Mouse (Mus musculus) embryo, embryonic 10 days (tissue): ENCODE results near the gene Sec16b.
A peak's percentile ranks its signal among the peaks of the same experiment; 100 is the strongest.

Source experiments
- DNase-seq: peaks from one replicate; pipeline ENCODE4 v3.0.0-alpha.2; 2015; ENCODE audit warnings: low spot score

The Sec16b gene

DNA sequence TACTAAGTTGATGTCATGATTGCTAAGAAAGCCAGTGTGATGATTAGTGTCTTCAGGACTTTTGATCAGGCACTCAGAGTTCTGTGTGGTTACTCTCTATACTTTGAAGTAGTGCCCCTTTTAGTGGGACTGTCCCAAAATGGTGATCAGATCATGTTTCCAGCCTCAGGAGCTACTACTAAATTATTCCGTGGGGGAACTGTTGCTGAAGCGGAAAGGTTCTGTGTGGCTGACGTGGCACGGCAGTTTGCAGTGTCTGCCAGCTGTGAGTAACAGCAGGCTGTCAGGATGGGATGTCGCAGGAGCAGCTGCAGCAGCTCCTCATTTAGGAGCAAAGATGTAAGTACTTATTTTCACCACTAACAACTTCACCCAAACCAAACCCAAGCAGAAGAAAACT lies at the start of gene Sec16b:
Sec16b (plus strand) TSS at position 207 of the 400 bp plus-strand sequence.
- peak; percentile 57 for DNase-seq

DNA sequence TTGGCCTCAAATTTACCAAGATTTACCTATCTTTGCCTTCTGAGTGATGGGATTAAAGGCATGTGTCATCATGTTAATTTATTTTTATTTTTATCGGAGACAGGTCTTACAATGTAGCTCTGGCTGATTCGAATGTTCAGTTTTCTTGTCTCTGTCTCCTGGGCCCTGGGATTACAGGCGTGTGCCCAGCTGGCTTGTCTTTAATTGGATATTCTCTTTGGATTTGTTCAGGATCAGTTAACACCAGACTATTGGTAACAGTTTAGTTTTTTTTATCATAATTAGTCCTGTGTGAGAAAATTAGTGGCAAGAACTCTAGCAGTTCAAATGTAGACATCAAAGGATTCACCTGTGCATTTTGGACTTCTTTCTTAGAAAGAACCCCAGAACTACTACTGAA lies 48.7 kb upstream of the Sec16b start:
- DNase-seq, result no peak

DNA sequence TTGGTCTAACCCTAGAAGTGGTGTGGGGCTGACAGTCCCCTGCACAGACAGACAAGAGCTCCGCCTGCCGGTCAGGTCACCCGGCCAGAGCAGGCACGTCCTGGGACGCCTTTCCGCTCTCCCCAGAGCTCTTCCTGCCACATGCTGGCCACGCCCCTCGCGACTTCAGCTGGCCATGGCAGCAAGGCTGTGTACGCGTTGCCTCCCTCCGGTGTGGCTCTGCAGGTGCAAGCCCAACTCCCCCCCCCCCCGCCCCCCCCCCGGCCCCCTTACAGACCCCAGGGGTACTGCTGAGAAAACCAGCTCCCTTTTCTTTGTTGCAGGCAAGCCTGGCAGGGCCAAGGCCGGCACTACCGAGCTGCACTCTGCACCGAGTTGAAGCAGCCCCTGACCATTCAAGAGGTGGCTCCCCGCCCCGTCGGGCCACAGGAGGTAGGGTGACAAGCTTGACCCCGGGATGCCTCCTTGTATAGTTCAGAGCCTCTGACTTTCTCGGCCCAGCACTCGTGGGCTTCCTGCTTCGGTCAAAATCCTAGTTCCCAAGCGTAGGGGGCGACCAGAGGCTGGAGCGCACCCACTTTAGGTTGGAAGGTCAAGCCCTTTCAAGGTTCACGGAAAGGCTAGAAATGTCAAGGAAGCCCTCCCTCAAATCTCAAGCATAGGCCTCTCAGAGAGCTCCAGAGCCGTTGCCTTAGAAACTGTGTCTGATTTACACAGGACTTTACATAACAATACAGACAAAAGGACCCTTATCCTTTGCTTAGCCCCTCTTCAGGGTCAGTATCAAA lies 47.9 kb upstream of the Sec16b start, which contains the start of gene Cryzl2:
Cryzl2 (plus strand) TSS at position 157 of the 788 bp plus-strand sequence.
- DNase-seq, result peak; percentile 96

DNA sequence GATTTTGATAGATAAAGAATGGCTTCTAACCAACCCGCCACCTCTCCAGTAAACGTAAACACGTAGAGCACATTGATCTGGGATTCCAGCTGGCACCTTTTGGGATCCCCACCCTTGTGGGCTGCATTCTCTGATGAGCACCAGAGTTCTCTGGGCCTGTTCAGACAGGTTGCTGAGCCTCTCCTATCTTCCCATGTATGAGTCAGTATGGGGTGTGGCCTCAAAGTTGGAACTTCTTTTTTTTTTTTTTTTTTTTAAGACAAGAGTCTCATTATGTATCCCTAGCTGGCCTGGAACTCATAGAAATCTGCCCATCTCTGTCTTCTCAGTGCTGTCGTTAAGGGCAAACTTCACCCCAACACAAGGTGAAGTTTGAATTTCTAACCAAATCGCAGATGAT lies 46.6 kb upstream of the Sec16b start:
- no peak for DNase-seq

DNA sequence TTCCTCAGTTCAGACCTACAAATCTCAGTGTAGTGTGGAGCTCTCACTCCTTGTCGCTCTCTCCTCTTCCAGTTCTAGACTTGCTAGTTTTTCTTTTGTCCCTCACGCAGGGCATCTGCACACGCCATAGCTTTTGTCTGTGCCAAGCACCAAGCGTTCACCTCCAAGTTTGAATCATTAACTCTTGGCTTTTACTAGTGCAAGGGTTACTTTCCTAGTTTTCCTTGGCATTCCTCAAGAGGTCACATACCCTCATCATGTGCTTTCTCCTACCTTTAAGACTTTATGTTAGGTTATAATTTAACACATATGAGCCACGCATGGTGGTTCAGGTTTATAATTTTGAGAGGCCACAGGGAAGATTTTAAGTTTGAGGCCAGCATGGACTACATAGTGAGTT lies 45.3 kb upstream of the Sec16b start:
- no peak for DNase-seq

DNA sequence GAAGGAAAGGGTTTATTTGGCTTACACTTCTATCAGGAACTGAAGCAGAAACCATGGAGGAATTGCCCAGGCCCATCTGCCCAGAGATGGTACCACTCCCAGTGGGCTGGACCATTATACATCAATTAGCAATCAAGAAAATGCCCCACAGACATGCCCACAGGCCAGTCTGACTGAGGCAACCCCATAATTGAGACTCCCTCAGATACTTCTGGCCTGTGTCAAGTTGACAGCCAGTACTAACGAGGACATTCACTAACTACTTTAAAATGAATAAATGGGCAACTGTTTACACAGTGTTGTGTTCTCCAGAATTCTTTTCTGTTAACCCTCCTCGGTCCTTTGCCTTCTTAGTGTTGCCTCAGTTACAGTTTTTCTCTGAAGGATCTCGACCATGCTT lies 44.2 kb upstream of the Sec16b start:
- no peak for DNase-seq

DNA sequence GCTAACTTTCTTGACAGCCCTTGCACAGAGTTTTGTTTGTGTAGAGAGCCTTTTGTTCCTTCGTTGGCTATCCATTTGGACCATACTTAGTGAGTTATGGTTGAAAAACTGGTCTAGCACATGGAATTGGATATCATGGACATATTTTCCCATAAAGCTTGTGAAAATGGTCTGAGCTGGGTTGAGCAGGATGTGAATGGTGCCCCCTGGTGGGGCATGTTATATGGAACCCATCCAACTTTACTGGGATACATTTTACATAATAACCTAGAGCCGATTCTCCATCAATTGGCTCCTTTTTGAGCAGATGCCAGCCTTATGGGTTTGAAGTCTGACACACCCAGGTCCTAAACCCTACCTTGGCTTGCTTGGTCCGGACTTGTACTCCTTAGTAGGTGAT lies 41.3 kb upstream of the Sec16b start:
- peak; percentile 16 for DNase-seq

DNA sequence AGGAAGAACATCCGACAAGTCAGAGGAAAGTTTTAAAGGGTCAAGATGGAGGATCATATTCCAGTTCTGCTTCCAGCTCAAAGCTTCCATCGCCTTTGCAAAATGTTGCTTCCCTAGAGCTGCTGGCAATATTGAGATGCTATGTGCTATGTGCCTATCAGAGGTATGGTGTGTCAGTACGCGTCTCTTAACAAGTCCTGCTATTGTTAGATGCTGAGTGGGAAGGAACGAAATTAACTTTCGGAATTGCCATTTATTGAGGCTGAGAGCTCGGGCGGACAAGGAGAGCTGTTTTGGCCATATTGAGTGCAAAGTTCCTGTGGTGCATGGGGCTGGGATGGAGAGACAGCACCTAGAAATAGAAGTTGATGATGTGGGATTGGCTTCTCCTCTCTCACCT lies 38.7 kb upstream of the Sec16b start:
- DNase-seq, result no peak

DNA sequence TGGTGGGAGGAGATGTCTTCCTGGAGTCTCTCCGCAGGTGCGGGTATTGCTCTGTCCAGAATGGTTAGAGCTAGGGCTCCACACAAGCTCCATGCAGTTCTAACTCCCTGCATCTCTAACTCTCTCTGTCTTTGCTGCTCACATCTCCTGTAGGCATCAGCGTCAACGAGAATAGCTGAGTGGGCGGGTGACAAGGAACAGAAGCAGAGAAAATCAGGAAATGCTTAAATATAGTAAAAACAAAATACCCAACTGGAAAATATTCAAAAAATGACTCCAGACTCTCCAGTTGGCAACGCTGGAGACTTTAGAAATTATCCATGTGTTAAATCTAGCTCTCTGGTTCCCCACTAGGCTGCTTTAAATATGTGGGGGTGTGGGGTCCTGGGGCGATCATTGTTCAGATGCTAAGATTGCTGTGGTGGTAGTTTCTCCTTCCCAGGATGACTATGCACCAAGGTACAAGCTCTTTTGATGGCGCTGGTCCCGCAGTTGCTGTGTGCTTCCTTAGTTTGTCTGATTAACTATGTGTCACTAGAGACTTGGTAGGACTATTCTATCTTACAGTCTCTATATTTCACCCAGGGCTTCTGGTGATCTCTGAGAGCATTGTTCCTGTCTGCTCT lies 35.7 kb upstream of the Sec16b start:
- DNase-seq, result no peak

DNA sequence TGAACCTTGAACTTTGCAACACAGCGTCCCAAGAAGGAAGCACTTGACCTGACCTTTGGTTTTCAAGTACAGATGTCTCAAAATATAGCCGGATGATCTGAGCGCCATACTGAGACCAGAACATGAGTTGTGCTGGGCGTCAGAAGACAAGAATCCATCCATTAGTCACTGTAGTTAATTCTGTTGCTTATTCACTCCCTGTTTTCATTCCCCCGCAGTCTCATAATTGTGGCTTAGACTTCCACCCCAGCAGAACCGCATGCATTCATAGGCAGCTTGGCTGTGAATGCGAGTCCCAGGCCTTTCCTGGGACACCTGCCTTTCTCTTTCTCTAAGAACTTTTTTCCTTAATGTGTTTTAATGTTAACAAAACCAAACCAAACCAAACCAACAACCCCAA lies 33.8 kb upstream of the Sec16b start:
- no peak for DNase-seq

DNA sequence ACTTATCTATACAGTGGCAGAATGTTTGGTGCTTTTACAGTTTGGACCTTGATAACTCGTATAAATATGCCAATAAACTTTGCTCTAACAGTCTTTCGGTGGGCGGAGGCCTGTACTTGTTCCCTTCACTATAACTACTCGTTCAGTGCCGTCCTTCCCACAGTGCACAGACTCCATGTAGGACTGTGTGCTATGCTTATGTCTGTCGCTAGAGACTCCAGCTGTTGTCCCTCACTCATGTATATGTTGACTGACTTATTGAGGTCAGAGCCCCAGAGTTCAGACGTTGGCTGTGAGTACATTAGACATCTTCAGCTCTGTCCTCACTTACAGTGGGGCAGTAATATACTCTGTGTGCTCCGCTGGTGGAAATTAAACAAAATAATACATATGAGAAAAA lies 31.7 kb upstream of the Sec16b start:
- no peak for DNase-seq

DNA sequence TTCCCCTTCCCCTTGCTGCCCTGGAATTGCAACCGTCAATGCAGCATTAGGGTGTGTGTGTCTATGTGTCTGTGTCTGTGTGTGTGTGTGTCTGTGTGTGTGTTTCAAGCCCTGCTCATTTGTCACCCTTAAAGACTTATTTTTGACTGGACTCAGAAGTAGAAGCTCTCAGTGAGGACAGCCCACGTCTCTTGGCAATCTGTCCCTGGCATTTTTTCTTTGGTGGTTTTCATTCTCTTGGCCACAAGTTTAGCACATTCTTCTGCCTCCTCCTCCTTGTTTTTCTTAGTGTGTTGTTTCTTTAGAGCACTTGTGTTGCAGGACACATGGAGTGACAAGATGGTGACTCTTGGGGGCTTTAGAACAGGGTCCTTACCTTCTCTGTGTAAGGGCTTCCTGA lies 30.3 kb upstream of the Sec16b start:
- DNase-seq, result no peak

DNA sequence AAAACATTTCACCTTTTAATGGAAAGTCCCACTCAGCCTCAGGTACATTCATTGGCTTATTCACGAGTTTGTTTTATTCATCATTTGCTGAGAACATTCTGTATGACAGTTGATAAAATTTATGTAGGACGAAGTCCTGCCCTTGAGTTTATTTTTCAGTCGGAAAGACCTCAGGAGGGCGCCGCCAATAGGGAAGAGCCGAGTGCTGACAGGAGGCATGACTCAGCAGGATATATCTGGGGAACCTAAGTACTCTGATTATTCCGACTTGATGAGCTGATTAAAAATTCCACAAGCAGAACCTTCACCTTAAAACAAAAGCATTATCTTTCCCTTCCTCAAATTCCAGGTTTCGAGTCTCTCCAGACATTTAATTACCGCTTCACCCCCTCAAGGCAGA lies 26.4 kb upstream of the Sec16b start:
- DNase-seq, result no peak

DNA sequence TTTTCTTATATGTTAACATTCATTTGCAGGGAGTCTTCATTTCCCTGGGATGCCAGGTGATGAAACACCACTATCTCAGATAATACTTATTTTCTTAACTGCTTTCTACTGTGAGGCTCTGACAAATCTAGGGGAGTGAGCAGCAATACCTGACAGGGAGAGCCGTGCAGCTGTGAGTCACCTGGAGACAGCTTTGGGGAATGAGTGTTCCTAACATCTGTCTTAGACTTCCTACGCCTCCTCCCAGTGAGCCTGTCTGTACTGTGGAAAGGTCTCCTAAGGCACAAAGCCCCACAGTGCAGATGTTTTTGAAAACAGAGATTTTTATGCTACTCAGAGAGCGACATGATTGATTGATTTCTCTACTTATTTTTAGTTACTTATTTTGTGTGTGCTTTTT lies 25.6 kb upstream of the Sec16b start:
- DNase-seq, result no peak

DNA sequence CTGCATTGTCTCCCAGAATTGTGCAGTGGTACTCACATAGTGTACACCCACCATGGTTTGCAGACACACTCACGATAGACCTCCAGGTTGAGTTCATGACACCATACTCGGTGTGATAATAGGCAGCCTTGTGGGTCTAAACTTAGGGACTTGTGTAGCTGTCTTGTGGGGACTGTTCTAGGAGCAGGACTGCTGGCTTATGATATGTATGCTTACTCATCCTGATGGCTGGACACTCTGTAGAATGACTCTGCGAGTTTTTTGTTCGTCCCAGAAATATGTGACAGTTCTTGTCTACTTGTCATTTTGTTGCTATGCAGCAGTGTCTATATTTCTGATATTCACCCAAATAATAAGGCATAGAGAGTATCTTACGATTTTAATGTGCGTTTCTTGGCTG lies 24.9 kb upstream of the Sec16b start:
- no peak for DNase-seq

DNA sequence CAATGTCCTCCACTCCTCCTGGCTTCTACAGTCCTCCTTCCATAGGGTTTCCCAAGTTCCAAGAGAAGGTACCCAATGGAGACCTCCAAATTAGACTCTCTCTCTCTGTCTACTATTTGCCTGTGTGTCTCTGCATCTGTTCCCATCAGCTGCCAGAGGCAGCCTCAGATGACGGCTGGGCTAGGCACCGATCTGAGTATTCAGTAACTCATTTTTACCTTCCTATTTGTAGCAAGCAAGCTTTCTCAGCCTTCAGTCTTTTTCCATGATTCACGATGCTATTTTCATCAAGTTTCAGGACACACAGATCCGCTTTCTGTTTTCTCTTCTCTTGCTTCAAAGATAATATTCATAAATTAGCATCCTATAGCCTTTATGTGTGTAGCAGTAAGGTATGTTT lies 22.4 kb upstream of the Sec16b start:
- DNase-seq, result no peak

DNA sequence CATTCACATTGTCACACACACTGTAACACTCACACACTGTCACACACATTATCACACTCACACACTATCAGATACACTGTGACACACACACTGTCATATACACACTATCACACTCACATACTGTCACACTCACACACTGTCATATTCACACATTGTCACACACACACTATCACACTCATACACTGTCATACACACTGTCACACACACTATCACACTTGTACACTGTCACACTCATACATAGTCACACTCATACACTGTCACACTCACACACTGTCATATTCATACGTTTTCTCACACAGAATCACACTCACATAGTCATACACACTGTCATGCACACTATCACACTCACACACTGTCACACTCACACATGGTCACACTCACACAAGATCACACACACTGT lies 5.9 kb upstream of the Sec16b start:
- no peak for DNase-seq

DNA sequence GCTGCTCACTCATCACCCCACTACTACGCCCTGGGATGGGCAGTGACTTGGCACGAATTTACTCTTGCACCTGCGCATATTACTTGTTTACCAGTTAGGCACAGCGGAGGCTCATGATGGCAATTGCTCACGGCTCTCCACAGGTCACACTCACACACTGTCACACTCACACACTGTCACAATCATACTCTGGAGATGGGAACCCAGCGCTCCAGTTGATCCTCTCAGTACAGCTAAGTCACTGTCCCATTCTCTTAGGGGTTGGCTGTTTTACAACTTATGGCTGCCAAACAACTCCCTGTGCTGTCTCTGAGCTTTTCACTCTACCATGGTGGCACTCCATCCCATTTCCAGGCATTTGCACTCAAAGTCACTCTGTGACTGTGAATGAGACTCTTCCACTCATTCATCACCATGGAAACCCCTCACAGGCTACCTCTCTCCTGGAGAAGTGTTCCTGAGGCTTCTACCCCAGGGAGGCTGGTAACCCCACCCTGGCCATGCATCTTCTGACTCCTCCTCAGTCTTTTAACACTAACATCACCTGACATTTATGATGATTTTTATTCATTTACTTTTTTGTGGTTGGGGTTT lies 5.1 kb upstream of the Sec16b start:
- no peak for DNase-seq

DNA sequence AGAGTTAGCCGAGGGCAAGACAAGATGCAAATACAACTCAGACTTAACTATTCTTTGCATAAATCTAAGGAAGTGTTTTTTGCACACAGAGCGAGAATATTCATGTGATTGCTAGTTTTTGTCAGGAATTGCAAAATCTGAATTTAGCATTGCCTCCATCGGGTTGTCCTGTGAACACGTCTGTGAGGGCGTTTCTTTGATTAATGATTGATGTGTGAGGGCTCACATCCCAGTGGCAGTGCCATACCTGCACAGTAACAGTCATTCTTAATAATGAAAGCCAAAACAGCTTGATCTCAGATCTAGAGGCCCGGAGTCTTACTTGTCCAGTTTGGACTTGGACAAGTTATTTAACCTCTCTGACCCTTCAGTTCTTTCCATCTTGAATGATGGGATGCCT lies 3.5 kb upstream of the Sec16b start:
- DNase-seq, result no peak

DNA sequence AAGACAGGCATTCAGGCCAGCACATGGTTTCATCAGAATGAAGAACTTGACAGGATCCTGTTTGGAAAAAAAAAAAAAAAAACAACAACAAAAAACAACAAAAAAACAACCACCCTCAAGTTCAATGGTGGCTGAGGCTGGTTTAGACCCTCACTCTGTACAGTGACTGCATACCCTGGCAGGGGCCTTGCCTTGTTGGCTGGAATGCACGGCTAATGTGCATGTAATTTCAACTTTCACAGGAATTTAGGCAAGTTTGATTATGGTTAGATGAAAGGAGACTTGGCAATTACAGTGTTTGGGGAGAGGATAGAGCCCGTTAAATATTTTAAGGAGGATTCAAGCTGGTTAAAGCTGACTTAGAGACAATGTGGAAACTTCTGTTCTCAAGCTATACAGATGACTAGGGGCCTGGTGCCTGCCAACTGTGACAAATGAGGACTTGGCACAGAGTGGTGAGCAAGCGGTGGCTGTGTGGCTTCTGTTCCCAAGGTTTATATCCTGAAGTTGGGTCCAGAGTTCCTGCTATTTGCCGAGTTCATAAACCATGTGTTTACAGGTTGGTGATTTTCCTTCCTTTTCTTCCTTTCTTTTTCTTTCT lies 567 bp downstream of the Sec16b start:
- DNase-seq, result peak; percentile 13

DNA sequence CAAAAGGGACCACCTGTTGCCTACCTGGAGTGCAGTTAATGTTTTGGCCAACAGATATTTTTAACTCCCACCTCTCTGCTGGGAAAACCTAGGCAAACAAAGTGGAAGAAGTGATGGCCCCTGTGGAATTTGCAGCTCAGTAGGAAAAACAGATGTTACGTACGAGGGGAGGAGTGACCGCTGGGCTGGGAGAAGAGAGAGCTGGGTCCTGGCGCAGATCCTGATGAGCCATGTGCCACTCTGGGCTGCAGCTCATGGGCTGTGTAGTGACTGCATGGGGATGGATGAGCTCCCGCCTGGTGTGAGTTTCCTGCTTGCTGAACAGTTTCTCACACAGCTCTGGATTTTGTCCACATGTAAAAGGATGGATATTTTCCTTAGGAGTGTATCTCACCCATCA lies 1.3 kb downstream of the Sec16b start:
- DNase-seq, result peak; percentile 43

DNA sequence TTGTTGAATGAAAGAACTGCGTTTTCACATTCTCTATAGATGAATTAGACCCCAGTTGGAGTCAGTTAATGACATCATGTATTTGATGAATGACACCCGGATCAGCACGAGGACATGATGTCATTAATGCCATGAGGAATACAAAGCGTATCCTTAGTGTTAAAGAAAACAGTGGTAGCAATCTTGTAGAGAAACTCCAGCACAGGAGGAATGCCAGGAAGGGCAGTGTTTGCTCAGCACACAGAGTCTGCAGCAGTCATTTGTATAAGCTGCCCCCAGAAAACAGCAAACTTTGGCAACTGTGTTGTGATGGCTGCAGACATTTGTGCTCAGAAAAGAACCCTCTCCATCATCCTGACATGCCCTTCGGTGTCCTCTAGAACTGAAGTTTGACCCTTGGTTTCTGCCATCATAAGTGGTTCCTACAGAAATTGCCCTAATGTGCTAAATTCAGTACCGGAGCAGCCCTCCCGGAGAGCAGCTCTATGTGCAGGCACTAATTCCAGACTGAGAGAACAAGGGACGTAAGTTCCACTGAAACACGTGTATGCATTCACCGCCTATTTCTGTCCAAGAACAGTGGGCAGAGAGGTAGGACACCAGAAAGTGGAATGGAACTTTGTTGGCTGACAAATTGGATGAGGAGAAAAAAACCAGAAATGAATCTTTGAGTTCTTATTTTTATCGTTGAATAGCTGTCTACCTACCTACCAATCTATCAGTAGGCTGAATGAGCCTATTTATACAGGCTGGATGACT lies 6.3 kb downstream of the Sec16b start:
- peak; percentile 12 for DNase-seq
